Mouse (Mus musculus) heart, postnatal 10 days (tissue): Measurements from ENCODE around the gene Phactr2. TPM values are rescaled to one million over a fixed set of nuclear protein-coding genes. Genes with fewer than 3 reads are reported as not detected.
A peak's percentile ranks its signal among the peaks of the same experiment; 100 is the strongest.

ENCODE experiments used
- DNase-seq, 2 experiments: peaks; one replicate each; pipeline ENCODE4 v3.0.0; 2021
- intact Hi-C: fragments of 180-260 bp; cut with DNase I; formaldehyde crosslinking; loops from one replicate; pipeline ENCODE4 v1.15.1; 2025
- total RNA-seq, 2 experiments: library from RNA; stranded (reverse); gene quantifications; 2 replicates each; pipeline ENCODE4 v1.2.3; 2021

Phactr2 gene
- total RNA-seq, 2 experiments from 2014 or later, result 57.3 to 63.5 TPM

DNA sequence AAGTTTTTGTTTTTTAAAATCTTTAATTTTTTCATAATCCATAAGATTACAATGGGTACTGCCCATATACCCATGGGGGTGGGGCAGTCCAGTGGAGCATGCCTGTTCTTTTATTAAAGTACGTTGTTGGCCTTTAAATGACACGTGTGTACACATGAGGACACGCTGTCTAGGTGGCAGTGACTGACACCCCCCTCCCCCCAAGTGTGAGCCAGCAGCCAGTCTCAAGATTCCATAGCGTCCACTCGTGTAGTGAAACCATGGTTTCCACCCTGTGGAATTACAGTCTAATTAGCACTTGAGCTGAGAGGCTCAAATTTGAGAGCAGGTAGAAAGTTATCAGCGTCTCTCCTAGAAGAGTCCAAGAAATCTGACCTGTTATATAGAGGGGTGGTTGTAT is 22.6 kb downstream of the Phactr2 start:
- no peak for DNase-seq
- intact Hi-C loops, result no loop called here

DNA sequence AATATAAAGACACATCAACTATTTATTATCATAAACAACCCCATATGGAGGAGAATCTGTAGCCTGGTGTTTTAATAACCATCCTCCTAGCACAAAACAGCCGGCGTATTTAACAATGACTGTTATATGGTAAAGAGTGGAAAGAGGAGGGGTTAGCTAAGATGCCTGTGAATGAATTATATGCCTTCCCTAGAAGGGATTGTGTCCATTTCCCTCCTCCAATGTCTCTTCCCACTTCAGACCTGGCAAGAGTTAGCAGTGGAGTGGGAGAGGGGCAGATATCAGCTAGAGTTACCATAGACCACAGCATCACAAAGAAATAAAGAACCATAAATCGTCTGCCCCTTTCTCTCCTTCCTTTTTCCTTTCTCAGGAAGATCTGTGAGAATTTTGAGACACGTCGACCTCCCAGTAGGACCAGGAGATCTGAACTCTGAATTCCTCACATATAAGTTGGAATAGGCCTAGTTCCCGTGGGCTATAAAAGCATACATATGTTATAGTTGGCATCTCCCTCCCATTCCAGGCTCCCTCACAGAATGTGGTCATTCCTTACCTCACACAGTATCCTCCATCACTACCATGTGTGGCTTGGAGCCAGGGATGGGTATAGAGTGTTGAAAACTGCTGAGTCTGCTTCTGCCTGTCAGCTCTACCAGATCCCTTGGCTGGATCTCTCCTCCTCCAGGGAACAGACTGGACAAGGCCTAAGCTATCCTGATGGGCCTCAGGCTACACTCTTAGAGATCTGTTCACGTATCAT is 25.7 kb downstream of the Phactr2 start:
- intact Hi-C loops, result no loop called here
- no peak for DNase-seq

DNA sequence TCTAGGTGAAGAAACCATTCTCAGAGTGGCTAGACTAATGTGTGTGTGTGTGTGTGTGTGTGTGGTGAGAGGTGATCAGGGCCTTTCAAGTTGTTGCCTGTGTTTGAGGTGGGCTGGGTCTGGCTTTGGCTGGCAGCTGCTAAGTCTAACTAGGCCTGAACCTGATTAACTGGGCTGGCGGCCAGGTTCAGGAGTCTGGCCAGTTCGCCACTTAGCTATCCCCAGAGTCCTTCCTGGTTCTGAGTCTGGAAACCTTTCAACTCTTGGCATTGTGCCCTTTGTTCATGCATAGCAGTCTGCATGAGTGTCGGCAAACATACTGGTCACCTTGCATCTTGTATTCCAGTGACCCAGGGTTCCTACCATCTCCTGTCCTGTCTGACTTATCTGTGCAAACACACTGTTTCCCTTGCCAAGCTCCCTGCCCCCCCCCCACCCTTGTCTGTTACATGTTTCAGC is 27.4 kb downstream of the Phactr2 start:
- intact Hi-C loops, result no loop called here

DNA sequence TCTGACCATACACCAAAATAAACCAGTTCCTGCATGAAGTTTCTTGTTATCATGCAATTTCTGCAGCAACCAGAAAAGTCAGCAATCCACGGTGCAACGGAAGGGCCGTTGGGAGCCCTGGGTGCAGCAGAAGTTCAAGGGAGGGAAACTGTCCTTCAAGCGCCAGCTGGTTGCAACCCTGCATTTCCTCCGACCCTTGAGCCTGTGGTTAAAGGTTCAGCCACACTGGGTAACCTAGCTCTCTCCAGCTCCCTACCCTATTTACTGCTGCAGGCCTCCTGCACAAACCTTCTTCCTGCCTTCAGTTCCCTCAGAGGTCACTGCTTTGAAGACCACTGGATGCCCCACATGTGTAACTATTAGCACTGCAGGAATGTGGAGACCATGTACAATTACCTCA is 30.0 kb downstream of the Phactr2 start:
- intact Hi-C loops, result no loop called here
- DNase-seq, result no peak

More for the DNA sequence above, 27.4 kb downstream of the Phactr2 start:
- peak; percentile 94 to 95 for DNase-seq

DNA sequence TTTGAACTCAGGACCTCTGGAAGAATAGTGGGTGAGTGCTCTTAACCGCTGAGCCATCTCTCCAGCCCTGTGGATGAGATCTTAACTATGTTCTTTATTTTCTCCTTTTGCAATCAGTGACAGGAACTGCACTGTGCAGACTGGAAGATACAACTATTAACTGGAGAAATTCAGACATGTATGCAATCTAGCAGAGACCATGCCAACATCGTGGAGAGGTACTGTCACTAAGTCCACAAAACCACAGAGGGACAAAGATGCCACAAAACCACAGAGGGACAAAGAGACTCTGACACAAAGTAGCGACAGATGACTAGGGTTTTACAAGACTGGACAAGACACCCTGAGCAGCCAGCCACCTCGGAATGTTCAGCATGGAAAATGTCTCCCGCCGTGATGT is 30.6 kb downstream of the Phactr2 start:
- DNase-seq, result no peak
- intact Hi-C loops, result no loop called here

DNA sequence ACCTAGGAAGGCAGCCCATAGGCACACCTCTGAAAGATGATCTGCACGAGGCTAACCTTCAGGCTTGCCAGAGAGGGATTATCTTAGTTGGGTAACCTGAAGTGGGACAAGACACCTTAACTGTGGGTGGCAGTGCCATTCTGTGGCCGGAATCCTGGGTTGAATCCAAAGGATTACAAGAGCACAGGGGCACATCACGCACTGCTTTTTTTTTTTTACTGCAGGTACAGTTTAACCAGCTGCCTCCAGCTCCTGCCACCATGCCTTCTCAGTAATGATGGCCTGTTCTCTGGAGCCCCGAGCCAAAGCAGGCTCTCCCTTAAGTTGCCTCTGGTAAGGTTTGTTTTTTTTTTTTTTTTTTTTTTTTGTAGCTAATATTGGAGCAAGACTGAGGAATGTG is 33.9 kb downstream of the Phactr2 start:
- DNase-seq, result no peak
- intact Hi-C loops, result no loop called here

DNA sequence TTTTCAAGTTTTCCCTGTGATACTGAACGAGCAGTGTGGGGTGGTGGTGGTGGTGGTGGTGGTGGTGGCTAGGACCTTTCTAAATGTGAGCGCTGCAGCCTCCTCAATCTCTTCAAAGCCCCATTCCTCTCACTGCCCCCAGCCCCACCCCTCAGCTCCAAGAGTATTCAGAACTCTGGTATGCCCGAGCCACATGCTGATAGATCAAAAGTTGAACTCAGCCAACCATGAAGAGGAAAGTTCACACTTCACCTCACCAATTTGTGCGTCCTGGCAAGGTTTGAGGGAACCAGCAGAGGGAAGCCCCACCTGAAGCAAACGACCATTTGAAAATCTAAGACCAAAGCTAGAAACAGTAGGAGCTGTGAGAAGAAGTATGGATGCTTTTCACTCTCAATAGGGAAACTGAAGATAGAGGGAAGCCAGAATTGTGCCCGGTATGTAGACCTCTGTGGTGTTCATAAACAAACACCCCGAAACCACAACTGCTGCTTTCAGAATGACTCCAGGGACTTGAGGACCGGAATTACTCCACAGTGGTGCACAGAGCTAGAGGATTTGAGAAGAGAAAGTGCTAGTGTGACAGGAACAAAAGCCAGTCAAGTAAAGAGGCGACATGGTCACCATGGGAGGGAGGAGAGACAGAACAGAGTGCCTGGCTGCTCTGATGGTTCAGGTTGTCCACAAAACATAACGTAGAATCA is 35.9 kb downstream of the Phactr2 start:
- no peak for DNase-seq
- intact Hi-C loops, result loop anchor here (5.0 kb wide), 1 partner anchor 34 kb away; the partner anchor contains the start of gene Phactr2

DNA sequence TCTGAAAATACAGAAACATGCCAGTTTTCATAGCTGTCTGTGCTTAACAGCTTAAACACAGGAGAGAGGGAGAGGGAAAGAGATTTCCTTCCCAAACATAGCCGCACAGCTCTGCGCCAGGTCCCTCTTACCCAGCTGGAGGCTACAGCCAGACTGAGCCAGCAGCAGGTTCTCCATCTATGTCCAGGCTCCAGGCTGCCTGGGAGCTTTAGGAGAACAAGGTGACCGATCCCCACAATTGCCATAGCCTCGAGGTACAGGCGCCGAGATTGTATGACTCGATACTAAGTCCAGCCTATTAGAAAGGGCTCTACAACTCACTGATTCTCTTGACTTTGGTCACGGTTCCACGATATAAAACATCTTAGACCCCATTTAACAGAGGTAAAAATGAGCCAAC is 37.2 kb downstream of the Phactr2 start:
- intact Hi-C loops, result loop anchor here (2.0 to 5.0 kb wide), 2 partner anchors 35 to 60 kb away; partner anchors contain the start of gene Phactr2
- peak in 1 of 2 experiments; percentile 52 for DNase-seq

DNA sequence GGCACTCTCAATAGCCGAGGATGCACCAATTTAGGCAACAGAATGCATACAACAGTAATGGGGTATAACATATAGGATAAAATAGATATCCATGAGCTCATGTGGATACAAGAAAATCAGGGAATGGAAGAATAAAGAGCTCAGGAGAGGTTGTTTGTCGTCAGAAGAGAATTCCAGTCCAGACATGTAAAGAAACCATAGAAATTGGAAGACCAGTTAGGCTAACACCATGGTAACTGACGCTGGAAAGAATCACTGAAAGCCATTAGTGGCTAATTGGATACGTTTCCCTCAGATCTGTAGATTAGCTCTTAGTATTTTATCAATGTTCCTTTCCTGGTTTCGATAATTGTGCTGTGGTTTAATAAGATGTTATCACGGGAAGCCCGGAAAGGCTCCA is 41.2 kb downstream of the Phactr2 start:
- intact Hi-C loops, result no loop called here

DNA sequence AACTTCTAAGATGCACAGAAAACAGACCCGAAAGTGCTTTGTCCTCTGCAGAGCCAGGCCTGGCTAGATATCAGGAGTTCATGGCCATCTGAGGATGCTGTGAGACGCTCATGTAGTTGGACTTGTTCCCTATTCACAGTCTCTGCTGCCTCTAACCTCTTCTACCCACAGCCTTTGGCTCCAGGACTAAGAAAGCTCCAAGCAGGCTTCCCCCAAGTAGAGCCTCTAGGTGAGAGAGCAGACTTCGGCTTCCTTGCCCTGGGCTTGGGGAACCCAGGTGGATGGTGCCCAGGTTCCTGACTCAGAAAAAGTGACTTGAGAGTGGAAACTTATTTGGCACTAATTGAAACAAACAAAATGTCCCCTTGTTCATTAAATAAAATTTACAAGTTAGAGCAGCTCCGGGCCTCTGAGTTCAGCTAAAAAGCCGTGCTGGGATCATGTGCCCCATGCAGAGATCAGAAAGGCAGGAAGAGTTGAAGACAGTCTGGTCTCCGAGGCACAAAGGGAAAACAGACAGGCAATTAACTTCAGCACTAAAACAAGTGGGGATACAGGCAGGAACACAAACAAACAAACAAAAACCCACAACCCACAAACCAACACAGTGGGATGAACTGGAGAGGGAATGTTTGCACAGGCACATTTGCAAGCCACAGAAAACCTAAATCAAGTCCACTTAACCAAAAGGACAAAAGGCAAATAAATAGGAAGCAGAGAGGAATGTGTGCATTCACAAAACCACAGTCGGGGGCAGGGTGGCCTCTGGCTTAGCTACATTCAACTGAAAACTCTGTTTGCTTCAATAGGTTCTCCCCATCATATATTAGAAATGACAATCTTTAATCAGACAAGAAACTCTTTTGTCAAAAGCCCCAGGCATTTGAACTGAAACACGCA is 42.3 kb downstream of the Phactr2 start:
- no peak for DNase-seq

More for the DNA sequence above, 41.2 kb downstream of the Phactr2 start:
- no peak for DNase-seq

DNA sequence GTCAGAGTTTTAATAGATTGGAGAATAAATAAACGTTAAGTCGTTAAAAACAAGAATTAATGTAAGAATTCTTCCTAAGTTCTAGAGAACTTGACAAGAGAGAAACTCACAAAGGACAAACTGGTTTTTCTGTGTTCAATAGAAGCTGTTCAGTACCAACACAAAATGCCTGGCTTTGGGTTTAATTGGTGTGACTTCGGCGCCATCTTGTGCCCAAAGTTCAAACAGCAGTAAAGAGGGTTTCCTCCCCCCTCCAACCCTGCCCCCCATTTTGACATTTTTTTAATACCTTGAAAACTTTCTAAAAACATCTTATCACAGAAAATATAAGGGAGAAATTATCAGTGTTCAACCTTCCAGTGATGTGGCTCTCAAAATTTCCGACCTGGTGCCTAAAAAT is 44.4 kb downstream of the Phactr2 start:
- peak; percentile 65 to 84 for DNase-seq
- intact Hi-C loops, result loop anchor here (1.0 to 5.0 kb wide), 4 partner anchors 152 to 411 kb away; no protein-coding TSS in a partner anchor

More for the DNA sequence above, 42.3 kb downstream of the Phactr2 start:
- intact Hi-C loops, result no loop called here

DNA sequence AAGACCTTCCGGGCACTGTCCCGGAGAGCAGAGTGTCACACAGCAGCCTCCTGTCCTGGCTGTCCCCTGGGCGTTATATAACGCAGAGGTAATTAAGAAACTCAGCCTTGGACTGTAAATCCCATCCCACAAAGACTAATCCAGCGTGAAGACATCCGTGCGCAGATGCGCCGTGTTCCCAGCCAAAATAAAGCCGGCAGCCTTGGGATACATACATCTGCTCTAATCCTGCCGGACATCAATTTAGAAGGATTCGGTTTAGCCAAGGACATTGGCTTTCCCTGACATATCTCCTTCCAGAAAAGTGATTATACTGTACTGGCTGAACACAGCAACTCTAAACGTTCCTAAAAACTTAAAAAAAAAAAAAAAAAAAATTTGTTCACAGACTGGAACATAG is 45.0 kb downstream of the Phactr2 start:
- DNase-seq, result peak in 1 of 2 experiments; percentile 8

DNA sequence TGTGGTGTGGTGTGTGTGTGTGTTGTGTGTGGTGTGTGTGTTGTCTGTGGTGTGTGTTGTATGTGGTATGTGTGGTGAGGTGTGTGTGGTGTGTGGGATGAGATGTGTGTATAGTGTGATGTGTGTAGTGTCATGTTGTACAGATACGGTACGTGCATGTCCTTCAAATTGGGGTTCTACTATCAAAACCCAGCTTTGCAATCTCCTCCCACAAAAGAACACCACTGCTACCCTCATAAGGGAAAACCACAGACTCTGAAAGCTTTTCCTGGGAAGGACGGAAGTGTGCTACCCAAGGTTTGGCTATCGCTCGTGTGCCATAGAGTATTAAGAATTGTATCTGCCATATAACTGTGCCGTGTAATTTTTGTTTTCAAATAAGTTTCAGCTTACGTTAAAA is 45.7 kb downstream of the Phactr2 start:
- no peak for DNase-seq
- intact Hi-C loops, result loop anchor here (5.0 kb wide), 2 partner anchors 151 to 171 kb away; no protein-coding TSS in a partner anchor

More for the DNA sequence above, 45.0 kb downstream of the Phactr2 start:
- intact Hi-C loops, result loop anchor here (1.0 to 5.0 kb wide), 4 partner anchors 152 to 411 kb away; no protein-coding TSS in a partner anchor

DNA sequence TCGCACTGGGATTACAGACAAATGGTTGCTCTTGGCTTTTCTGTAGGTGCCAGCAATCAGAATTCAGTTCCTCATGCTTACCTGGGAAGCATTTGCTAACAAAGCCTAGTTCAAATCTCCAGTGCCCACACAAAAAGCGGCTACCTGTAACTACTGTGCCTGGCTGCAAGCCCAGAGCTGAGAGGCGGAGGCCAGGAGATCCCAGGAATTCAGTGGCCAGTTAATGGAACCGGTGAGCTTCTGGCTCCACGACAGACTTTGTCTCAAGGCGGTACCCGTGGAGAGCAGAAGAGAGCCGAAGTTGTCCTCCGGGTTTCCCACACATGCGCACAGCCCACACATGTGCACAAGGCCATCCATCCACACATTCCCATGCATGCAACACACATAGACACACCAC is 46.6 kb downstream of the Phactr2 start:
- intact Hi-C loops, result loop anchor here (5.0 kb wide), 2 partner anchors 150 to 170 kb away; no protein-coding TSS in a partner anchor
- peak; percentile 32 to 41 for DNase-seq

DNA sequence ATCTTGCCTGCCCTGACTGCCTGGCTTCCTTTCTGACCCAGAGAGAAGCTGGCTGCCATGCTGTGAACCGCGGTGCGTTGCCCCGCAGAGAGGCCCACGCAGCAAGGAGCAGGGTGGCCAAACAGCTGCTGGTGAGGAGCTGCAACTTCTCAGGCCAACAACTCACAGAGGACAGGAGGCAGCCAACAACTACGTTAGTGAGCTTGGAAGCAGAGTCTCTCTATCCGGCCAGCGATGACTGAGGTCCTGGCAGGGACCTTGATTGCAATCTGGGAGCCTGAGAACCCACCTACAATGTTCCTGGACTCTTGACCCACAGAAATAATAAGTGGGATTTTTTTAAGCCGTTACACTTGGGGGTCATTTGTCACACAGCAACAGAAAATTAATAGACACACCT is 49.0 kb downstream of the Phactr2 start:
- intact Hi-C loops, result loop anchor here (5.0 kb wide), 2 partner anchors 148 to 168 kb away; no protein-coding TSS in a partner anchor
- DNase-seq, result peak in 1 of 2 experiments; percentile 33

DNA sequence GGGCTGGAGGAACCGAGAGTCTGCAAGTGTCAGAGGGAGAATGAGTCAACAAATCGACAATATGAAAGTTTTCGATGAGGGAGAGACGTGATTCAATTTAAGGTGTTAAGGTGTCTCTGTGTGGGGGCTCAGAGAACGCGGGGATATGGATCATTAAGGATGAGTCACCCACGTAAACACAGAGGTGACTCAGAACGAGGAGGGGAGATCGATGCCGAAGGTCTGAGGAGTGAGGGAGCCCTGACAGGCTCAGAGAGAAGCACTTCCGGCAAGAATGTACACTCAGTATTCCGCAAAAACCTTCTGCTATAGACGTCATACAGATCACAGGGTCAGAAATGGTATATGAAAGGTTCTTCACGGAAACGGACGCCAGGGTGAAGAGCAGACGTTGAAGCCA is 49.7 kb downstream of the Phactr2 start:
- DNase-seq, result no peak
- intact Hi-C loops, result no loop called here

DNA sequence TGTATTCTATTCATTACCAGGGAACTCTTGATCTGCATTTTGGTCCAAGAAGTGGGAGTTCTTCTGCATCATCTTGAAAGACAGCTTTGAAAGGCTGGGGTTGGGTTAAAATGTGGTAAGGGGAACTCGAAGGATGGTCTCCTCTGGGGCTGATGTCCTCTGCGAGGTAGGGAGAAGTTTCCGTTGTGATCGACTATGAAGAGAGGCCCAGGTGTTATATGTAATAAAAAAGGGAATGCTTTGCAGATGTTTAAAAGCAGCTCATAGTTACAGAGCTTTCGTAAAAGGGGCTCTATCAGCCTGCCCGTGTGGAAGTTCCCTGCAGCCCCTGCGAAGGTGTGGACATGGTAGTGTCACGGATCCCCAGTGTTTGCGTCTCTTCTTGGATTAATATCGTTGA is 50.2 kb downstream of the Phactr2 start:
- intact Hi-C loops, result no loop called here
- no peak for DNase-seq

DNA sequence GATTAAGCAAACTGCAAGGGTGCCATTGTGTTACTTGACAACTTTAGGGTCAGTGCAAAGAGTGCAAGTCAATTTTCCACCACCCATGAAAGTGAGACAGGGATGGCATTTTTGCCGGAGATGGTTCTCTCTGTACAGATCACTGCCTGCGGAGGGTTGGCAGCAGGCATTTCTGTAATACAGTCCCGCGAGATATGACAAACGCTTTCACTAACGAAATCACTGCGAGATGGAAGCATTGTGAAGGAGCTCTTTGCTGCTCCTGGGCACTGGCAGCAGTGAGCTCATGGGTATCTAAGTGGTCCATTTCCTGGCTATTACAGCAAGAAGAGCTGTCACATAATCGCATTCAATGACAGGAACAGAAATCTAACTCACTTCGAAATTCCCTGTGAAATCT is 52.1 kb downstream of the Phactr2 start:
- intact Hi-C loops, result no loop called here
- DNase-seq, result no peak

DNA sequence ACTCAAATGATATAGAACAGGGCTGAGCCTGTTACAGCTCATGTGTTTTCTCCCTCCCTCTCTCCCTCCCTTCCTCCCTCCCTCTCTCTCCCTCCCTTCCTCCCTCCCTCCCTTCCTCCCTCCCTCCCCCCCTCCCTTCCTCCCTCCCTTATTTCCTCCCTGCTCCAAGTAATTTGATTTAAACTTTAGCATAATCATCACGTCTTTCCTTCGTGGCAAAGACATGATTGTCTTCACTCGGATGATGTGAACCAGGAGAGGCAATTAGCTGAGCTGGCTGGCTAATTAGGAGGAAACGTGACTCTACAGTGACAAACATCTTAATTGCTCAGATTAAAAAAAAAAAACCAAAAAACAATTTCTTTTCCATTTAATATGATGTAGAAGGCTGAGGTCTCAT is 55.0 kb downstream of the Phactr2 start:
- intact Hi-C loops, result no loop called here
- DNase-seq, result no peak

DNA sequence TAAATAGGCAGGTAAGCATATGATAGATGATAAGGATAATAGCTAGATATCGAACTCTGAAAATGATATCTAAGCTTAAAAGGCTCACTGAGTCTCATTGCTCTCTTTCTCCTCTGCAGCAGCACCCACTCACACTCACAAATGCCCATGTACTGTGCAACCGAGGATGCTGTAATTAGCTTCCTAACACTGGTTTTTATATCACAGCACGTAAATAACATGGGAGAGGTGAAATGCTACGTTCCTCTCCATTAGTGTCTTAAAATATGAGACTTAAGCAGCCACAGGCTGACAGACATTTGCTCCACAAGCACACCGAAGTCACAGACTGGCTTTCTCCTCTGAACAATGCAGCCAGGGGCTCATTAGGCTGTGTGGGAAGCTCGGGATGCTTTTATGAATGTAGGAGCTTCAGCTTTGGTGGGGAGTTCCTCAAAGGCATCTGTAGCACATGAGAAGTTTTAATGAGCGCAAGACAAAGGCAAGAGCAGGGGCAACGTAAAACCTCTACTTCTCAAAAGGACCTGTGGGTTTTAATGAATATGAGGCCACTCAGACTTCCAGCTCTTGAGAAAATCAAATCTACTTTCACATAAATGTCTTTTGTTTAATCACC is 58.6 kb downstream of the Phactr2 start:
- intact Hi-C loops, result no loop called here

More for the DNA sequence above, 58.6 kb downstream of the Phactr2 start:
- no peak for DNase-seq
